Mouse (Mus musculus): ENCODE measurements around the gene Slc17a8.

DNA sequence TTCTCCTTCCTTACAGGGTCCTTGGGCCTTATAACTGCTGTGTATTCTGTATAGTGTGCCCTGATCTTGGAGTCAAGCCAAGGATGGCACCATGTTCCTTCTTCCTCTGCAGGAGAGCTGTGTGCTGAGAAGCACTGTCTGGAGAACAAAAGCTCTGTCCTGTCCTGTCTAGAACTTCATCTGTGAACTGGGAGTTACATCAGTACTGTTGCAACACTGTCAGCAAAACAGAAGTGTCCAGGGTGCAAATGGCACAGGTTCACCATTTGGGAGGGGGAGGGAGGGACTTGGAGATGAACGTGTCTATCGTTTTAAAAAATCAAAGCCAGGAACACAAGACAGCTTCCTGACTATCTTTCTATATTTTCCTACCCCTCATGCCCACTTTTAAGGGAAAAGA lies 89.1 kb downstream of the Slc17a8 start:
- TF ChIP-seq GATA1 (IDR thresholded peaks at IDR 0.05; ENCODE audit: borderline replicate concordance, low read length) (no peak), FLI1 (IDR thresholded peaks at IDR 0.05; ENCODE audit: low read length) (no peak)
